Mouse (Mus musculus): ENCODE results near the gene Sort1.
A peak's percentile ranks its signal among the peaks of the same experiment; 100 is the strongest.
"Not testable (repeated sequence)": the region's sequence is repeated elsewhere in the genome, so short reads cannot be mapped to it uniquely, and the experiment has no call there.

The Sort1 gene

GRCm38 (mm10) chr3:108283781-108284601 is at the start of gene Sort1:
Sort1 (plus strand) TSS chr3:108284082.
- peak; percentile 3 to 10 for DNase-seq (ENCODE audit: low read depth in 2 of 2, low spot score in 2 of 2)

GRCm38 (mm10) chr3:108237474-108238102 is 46.3 kb upstream of the Sort1 start:
- not testable (repeated sequence) for DNase-seq (ENCODE audit: low read depth in 2 of 2, low spot score in 2 of 2)

GRCm38 (mm10) chr3:108241243-108241839 is 42.5 kb upstream of the Sort1 start:
- no peak for DNase-seq (ENCODE audit: low read depth in 2 of 2, low spot score in 2 of 2)

GRCm38 (mm10) chr3:108246857-108247256 is 37.0 kb upstream of the Sort1 start:
- no peak for DNase-seq (ENCODE audit: low read depth in 2 of 2, low spot score in 2 of 2)

GRCm38 (mm10) chr3:108256719-108257637 is 26.9 kb upstream of the Sort1 start, which contains the start of gene Psma5:
Psma5 (plus strand) TSS chr3:108256926.
- peak; percentile 93 to 94 for DNase-seq (ENCODE audit: low read depth in 2 of 2, low spot score in 2 of 2)

GRCm38 (mm10) chr3:108257831-108258500 is 25.9 kb upstream of the Sort1 start:
- DNase-seq (ENCODE audit: low read depth in 2 of 2, low spot score in 2 of 2) = no peak

- DNase-seq (ENCODE audit: low read depth in 2 of 2, low spot score in 2 of 2) = no peak
Measured at GRCm38 (mm10) chr3:108259319-108259718, 24.6 kb upstream of the Sort1 start.

GRCm38 (mm10) chr3:108279495-108279894 is 4.4 kb upstream of the Sort1 start:
- not testable (repeated sequence) for DNase-seq (ENCODE audit: low read depth in 2 of 2, low spot score in 2 of 2)

GRCm38 (mm10) chr3:108282401-108283240 is 1.3 kb upstream of the Sort1 start:
- no peak for DNase-seq (ENCODE audit: low read depth in 2 of 2, low spot score in 2 of 2)

GRCm38 (mm10) chr3:108283241-108283561 is 681 bp upstream of the Sort1 start:
- no peak for DNase-seq (ENCODE audit: low read depth in 2 of 2, low spot score in 2 of 2)

GRCm38 (mm10) chr3:108285078-108285711 is 1.3 kb downstream of the Sort1 start:
- no peak for DNase-seq (ENCODE audit: low read depth in 2 of 2, low spot score in 2 of 2)

GRCm38 (mm10) chr3:108286671-108287439 is 3.0 kb downstream of the Sort1 start:
- no peak for DNase-seq (ENCODE audit: low read depth in 2 of 2, low spot score in 2 of 2)

- no peak for DNase-seq (ENCODE audit: low read depth in 2 of 2, low spot score in 2 of 2)
Measured at GRCm38 (mm10) chr3:108287811-108288805, 4.2 kb downstream of the Sort1 start.

- DNase-seq (ENCODE audit: low read depth in 2 of 2, low spot score in 2 of 2) = no peak
Measured at GRCm38 (mm10) chr3:108289311-108290130, 5.6 kb downstream of the Sort1 start.

- no peak for DNase-seq (ENCODE audit: low read depth in 2 of 2, low spot score in 2 of 2)
Measured at GRCm38 (mm10) chr3:108291036-108291799, 7.3 kb downstream of the Sort1 start.

- no peak for DNase-seq (ENCODE audit: low read depth in 2 of 2, low spot score in 2 of 2)
Measured at GRCm38 (mm10) chr3:108294398-108294797, 10.5 kb downstream of the Sort1 start.

All from CD8-positive naive resting alpha-beta T cell, adult 2 months (primary cell).